Mouse (Mus musculus): ENCODE results near the gene Ptgr2. TPM values are rescaled to one million over a fixed set of nuclear protein-coding genes. Genes with fewer than 3 reads are reported as not detected.

The Ptgr2 gene
- polyA plus RNA-seq, 1 experiment, result 25.3 TPM

- no peaks in the 10 kb centered on the region for H3K4me1 ChIP-seq (ENCODE audit: control insufficient read depth, insufficient read depth, low read length)
- no peak overlapping the region for H3K4me3 ChIP-seq (replicated peaks; ENCODE audit: control insufficient read depth, low read depth, low read length)
- TF ChIP-seq POLR2A (IDR thresholded peaks at IDR 0.05; ENCODE audit: borderline replicate concordance, control insufficient read depth, low read depth, low read length) (no peak), CTCF (IDR thresholded peaks at IDR 0.05; ENCODE audit: control insufficient read depth, insufficient read depth, low read length) (no peak)
- 76% methylated on average over 5 of the region's 5 CpGs for WGBS
- no peak overlapping the region for H3K27ac ChIP-seq (ENCODE audit: control insufficient read depth, insufficient read depth, low read depth, low read length, poor library complexity)
These were observed 30.1 kb upstream of the Ptgr2 start for GRCm38 (mm10) chr12:84254886-84255285.

GRCm38 (mm10) chr12:84260363-84260762, 24.7 kb upstream of the Ptgr2 start:
- Histone ChIP-seq H3K4me1 (ENCODE audit: control insufficient read depth, insufficient read depth, low read length) (peaks cover 4% of the 10 kb centered on the region), H3K4me3 (replicated peaks; ENCODE audit: control insufficient read depth, low read depth, low read length) (no peak overlapping the region), H3K27ac (ENCODE audit: control insufficient read depth, insufficient read depth, low read depth, low read length, poor library complexity) (peak overlapping the region; percentile 15; the same call in 1 of the 2 replicates)
- no peak for TF ChIP-seq CTCF (IDR thresholded peaks at IDR 0.05; ENCODE audit: control insufficient read depth, insufficient read depth, low read length)
- no peak for TF ChIP-seq POLR2A (IDR thresholded peaks at IDR 0.05; ENCODE audit: borderline replicate concordance, control insufficient read depth, low read depth, low read length)
- WGBS, result 59% methylated on average over 7 of the region's 7 CpGs

GRCm38 (mm10) chr12:84267264-84267663, 17.8 kb upstream of the Ptgr2 start:
- H3K4me1 ChIP-seq (ENCODE audit: control insufficient read depth, insufficient read depth, low read length), result no peaks in the 10 kb centered on the region
- 72% methylated on average over 2 of the region's 2 CpGs for WGBS
- no peak overlapping the region for H3K4me3 ChIP-seq (replicated peaks; ENCODE audit: control insufficient read depth, low read depth, low read length)
- no peak overlapping the region for H3K27ac ChIP-seq (ENCODE audit: control insufficient read depth, insufficient read depth, low read depth, low read length, poor library complexity)
- no peak for TF ChIP-seq CTCF (IDR thresholded peaks at IDR 0.05; ENCODE audit: control insufficient read depth, insufficient read depth, low read length)
- no peak for TF ChIP-seq POLR2A (IDR thresholded peaks at IDR 0.05; ENCODE audit: borderline replicate concordance, control insufficient read depth, low read depth, low read length)

GRCm38 (mm10) chr12:84273366-84273765, 11.7 kb upstream of the Ptgr2 start:
- Histone ChIP-seq H3K4me1 (ENCODE audit: control insufficient read depth, insufficient read depth, low read length) (peaks cover 1% of the 10 kb centered on the region; the same call in 1 of the 2 replicates), H3K4me3 (replicated peaks; ENCODE audit: control insufficient read depth, low read depth, low read length) (no peak overlapping the region), H3K27ac (ENCODE audit: control insufficient read depth, insufficient read depth, low read depth, low read length, poor library complexity) (no peak overlapping the region)
- WGBS, result 64% methylated on average over 5 of the region's 5 CpGs
- TF ChIP-seq CTCF (IDR thresholded peaks at IDR 0.05; ENCODE audit: control insufficient read depth, insufficient read depth, low read length) (no peak), POLR2A (IDR thresholded peaks at IDR 0.05; ENCODE audit: borderline replicate concordance, control insufficient read depth, low read depth, low read length) (no peak)

GRCm38 (mm10) chr12:84275288-84275687, 9.7 kb upstream of the Ptgr2 start:
- WGBS, result 25% methylated on average over 9 of the region's 9 CpGs
- H3K27ac ChIP-seq (ENCODE audit: control insufficient read depth, insufficient read depth, low read depth, low read length, poor library complexity), result peak overlapping the region; percentile 32; the same call in 1 of the 2 replicates
- H3K4me1 ChIP-seq (ENCODE audit: control insufficient read depth, insufficient read depth, low read length), result peaks cover 1% of the 10 kb centered on the region; the same call in 1 of the 2 replicates
- TF ChIP-seq POLR2A (IDR thresholded peaks at IDR 0.05; ENCODE audit: borderline replicate concordance, control insufficient read depth, low read depth, low read length) (no peak), CTCF (IDR thresholded peaks at IDR 0.05; ENCODE audit: control insufficient read depth, insufficient read depth, low read length) (no peak)
- H3K4me3 ChIP-seq (replicated peaks; ENCODE audit: control insufficient read depth, low read depth, low read length), result no peak overlapping the region

- no peak overlapping the region for H3K4me3 ChIP-seq (replicated peaks; ENCODE audit: control insufficient read depth, low read depth, low read length)
- H3K4me1 ChIP-seq (ENCODE audit: control insufficient read depth, insufficient read depth, low read length), result peaks cover 1% of the 10 kb centered on the region; the same call in 1 of the 2 replicates
- WGBS, result 33% methylated on average over 2 of the region's 2 CpGs
- no peak overlapping the region for H3K27ac ChIP-seq (ENCODE audit: control insufficient read depth, insufficient read depth, low read depth, low read length, poor library complexity)
- no peak for TF ChIP-seq POLR2A (IDR thresholded peaks at IDR 0.05; ENCODE audit: borderline replicate concordance, control insufficient read depth, low read depth, low read length)
- TF ChIP-seq CTCF (IDR thresholded peaks at IDR 0.05; ENCODE audit: control insufficient read depth, insufficient read depth, low read length), result no peak
These were observed 8.7 kb upstream of the Ptgr2 start for GRCm38 (mm10) chr12:84276288-84276687.

GRCm38 (mm10) chr12:84276799-84277198, 8.2 kb upstream of the Ptgr2 start:
- WGBS, result 83% methylated on average over 4 of the region's 4 CpGs
- no peak overlapping the region for H3K27ac ChIP-seq (ENCODE audit: control insufficient read depth, insufficient read depth, low read depth, low read length, poor library complexity)
- no peak for TF ChIP-seq POLR2A (IDR thresholded peaks at IDR 0.05; ENCODE audit: borderline replicate concordance, control insufficient read depth, low read depth, low read length)
- TF ChIP-seq CTCF (IDR thresholded peaks at IDR 0.05; ENCODE audit: control insufficient read depth, insufficient read depth, low read length), result no peak
- no peak overlapping the region for H3K4me3 ChIP-seq (replicated peaks; ENCODE audit: control insufficient read depth, low read depth, low read length)
- peaks cover 1% of the 10 kb centered on the region; the same call in 1 of the 2 replicates for H3K4me1 ChIP-seq (ENCODE audit: control insufficient read depth, insufficient read depth, low read length)

- WGBS, result 89% methylated on average over 3 of the region's 3 CpGs
- Histone ChIP-seq H3K4me3 (replicated peaks; ENCODE audit: control insufficient read depth, low read depth, low read length) (no peak overlapping the region), H3K27ac (ENCODE audit: control insufficient read depth, insufficient read depth, low read depth, low read length, poor library complexity) (no peak overlapping the region), H3K4me1 (ENCODE audit: control insufficient read depth, insufficient read depth, low read length) (peaks cover 1% of the 10 kb centered on the region; the same call in 1 of the 2 replicates)
- TF ChIP-seq POLR2A (IDR thresholded peaks at IDR 0.05; ENCODE audit: borderline replicate concordance, control insufficient read depth, low read depth, low read length), result no peak
- no peak for TF ChIP-seq CTCF (IDR thresholded peaks at IDR 0.05; ENCODE audit: control insufficient read depth, insufficient read depth, low read length)
These were observed 7.2 kb upstream of the Ptgr2 start for GRCm38 (mm10) chr12:84277832-84278231.

GRCm38 (mm10) chr12:84278901-84279300, 6.1 kb upstream of the Ptgr2 start:
- H3K4me1 ChIP-seq (ENCODE audit: control insufficient read depth, insufficient read depth, low read length), result peaks cover 1% of the 10 kb centered on the region; the same call in 1 of the 2 replicates
- 86% methylated on average over 7 of the region's 7 CpGs for WGBS
- H3K27ac ChIP-seq (ENCODE audit: control insufficient read depth, insufficient read depth, low read depth, low read length, poor library complexity), result no peak overlapping the region
- TF ChIP-seq CTCF (IDR thresholded peaks at IDR 0.05; ENCODE audit: control insufficient read depth, insufficient read depth, low read length), result no peak
- no peak for TF ChIP-seq POLR2A (IDR thresholded peaks at IDR 0.05; ENCODE audit: borderline replicate concordance, control insufficient read depth, low read depth, low read length)
- H3K4me3 ChIP-seq (replicated peaks; ENCODE audit: control insufficient read depth, low read depth, low read length), result no peak overlapping the region
